Mouse (Mus musculus) erythroblast, embryonic 14.5 days (primary cell): ENCODE results near the gene Gm9970.

Source experiments
- GATA1 ChIP-seq: IDR thresholded peaks from 2 replicates; pipeline ENCODE4 v1.6.1; 2012; ENCODE audit warnings: low read length, inconsistent platforms, mixed read lengths
- TAL1 ChIP-seq: IDR thresholded peaks from 3 replicates; pipeline ENCODE4 v1.6.1; 2012; ENCODE audit warnings: low read length, inconsistent platforms, mixed read lengths

- TF ChIP-seq TAL1 (no peak), GATA1 (no peak)
Measured at GRCm38 (mm10) chr5:31273018-31273417, 32.0 kb upstream of the Gm9970 start.
